Mouse (Mus musculus): ENCODE results near the gene Shc3.

Shc3 gene

DNA sequence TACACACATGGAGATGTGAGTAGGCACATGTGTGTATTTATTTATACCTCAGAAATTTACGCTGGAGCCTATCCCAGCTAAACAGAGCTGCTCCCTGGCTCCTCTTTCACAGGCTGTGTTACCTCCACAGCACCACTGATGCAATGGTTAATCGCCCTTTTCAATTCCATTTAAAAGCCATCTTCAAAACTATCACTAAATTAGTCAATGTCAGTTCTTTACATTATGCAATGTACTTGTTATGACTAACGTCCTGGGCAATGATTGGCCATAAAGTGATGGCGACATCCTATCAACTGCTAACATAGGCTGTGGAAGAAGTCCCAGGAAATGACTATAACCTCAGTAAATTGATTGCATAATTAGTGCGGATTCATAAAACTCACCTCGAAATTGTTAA lies 187.7 kb downstream of the Shc3 start:
- DNase-seq (ENCODE audit: low spot score in 2 of 2): no peak
